Mouse (Mus musculus): Measurements from ENCODE around the gene Aamdc.

Aamdc gene

DNA sequence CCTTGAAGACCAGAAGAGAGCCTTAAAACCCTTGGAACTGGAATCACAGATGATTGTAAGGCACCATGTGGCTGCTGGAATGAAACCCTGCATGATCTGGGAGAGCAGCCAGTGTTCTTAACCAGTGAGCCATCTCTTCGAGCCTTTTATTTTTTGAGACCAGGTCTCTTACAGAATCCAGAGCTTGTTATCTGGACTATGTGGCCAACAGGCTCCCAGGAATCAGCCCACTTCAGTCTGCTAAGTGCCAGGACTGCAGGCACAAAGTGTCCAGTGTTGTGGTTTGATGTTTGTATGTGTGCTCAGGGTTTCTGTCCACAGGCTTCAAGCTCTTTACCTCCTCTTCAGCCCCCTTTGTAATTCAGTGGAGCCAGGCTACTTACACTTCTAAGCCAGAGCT lies 64.5 kb downstream of the Aamdc start:
- no peak for DNase-seq (ENCODE audit: low spot score in 2 of 2)

DNA sequence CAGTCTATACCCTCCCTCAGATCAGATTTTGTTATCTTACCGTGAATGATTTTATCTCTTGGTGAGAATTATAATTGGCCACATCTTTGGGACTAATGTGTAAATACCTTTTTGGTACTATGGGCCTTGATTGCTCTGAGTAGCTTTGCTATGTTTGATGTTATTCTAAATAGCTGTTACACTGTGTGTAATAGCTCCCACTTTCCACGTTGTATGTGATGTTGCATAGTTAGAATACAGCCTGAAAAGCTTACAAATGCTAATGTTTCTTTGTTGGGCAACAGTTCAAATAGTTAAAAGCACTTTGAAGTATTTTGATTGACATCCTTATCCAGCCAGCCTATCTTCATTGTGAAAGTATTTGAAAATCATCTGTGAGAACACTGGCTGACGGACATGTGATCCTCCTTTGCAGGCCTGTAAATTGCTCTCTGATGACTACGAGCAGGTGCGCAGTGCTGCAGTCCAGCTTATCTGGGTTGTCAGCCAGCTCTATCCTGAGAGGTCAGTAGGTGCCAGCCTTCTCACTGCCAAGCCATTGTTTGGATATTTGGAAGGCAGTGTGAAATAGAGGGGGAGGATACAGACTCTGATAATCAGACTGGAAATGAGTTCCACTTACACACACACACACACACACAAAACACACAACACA lies 78.6 kb downstream of the Aamdc start:
- no peak for DNase-seq (ENCODE audit: low spot score in 2 of 2)
